Mouse (Mus musculus): ENCODE measurements at regions not wholly inside any gene's neighbourhood (a gene's known extent, or its start where the extent isn't known, plus 50 kb on each side); places are given as distances from the start of the nearest gene placed in this dataset.

DNA sequence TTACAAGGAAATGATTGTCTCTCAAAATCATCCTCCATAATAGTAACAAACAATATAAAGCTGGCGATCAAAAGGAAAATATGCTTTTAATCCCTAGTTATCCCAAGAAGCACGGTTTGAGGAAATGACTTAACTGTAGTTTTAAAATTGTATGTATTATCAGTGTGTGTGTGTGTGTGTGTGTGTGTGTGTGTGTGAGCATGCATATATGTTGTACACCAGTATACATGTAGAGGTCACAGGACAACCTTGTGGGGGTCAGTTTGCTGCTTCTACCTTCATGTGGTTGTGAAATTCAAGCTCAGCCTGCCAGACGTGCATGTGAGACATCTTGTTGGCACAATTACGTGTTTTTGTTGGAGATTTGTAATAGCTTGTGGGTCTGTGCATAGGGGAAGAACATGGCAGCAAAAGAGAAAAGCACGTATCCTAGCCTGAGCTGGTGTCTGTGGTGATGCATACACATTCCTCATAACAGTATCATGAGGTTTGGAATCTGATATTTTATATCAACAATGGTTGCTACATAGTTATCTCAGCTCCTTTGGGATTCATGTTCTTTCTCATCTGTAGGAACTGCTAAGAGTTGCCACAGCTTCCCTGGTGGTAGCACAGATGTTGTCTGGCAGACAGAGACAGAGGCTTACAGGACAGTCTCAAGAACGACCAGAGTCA, 622.4 kb downstream of the Kcnj2 start:
- Histone ChIP-seq H3K9me3 (ENCODE audit: control insufficient read depth, low read length) (no peaks in the 10 kb centered on the region), H3K27me3 (ENCODE audit: control insufficient read depth, insufficient read depth, low read length) (no peaks in the 10 kb centered on the region), H3K27ac (replicated peaks; ENCODE audit: low read depth, low read length) (no peak overlapping the region), H3K4me1 (ENCODE audit: control insufficient read depth, insufficient read depth, low read length) (peaks cover 8% of the 10 kb centered on the region; the same call in 1 of the 2 replicates), H3K4me2 (replicated peaks; ENCODE audit: low read depth, low read length, severe bottlenecking) (no peak overlapping the region), H3K4me3 (replicated peaks; ENCODE audit: low read length) (no peak overlapping the region), H3K9ac (ENCODE audit: low read depth, low read length, severe bottlenecking) (no peak overlapping the region), H3K36me3 (ENCODE audit: control insufficient read depth, insufficient read depth, low read length) (no peaks in the 10 kb centered on the region)
- ATAC-seq (ENCODE audit: low FRiP score, low read depth): no peak
- WGBS: 57% methylated on average over 6 of the region's 6 CpGs
- no peak for DNase-seq (ENCODE audit: low spot score)
- no peak for TF ChIP-seq POLR2A (IDR thresholded peaks at IDR 0.05; ENCODE audit: borderline replicate concordance, extremely low read depth, insufficient read depth, insufficient read length)

DNA sequence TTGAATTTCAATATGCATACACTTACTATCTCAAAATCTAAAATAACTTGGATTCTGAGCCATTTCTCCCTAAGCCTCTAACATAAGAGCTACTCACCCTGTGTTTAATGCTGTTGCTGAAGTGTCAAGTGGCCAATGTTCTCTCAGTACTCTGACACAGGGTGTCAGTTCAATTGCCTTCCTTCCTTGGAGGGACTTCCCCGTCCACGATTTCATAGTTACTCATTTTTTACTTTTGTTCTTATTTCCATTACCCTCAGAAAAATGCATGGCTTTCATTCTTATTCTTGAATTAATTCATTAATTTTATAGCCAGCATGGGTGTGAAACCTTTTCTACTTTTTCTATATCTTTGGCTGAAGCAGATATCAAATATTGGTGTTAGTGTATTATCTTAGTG, 623.9 kb downstream of the Kcnj2 start:
- peaks cover 8% of the 10 kb centered on the region; the same call in 1 of the 2 replicates for H3K4me1 ChIP-seq (ENCODE audit: control insufficient read depth, insufficient read depth, low read length)
- H3K4me2 ChIP-seq (replicated peaks; ENCODE audit: low read depth, low read length, severe bottlenecking): no peak overlapping the region
- H3K9me3 ChIP-seq (ENCODE audit: control insufficient read depth, low read length): no peaks in the 10 kb centered on the region
- H3K4me3 ChIP-seq (replicated peaks; ENCODE audit: low read length): no peak overlapping the region
- no peaks in the 10 kb centered on the region for H3K27me3 ChIP-seq (ENCODE audit: control insufficient read depth, insufficient read depth, low read length)
- ATAC-seq (ENCODE audit: low FRiP score, low read depth) (no peak), DNase-seq (ENCODE audit: low spot score) (no peak)
- H3K36me3 ChIP-seq (ENCODE audit: control insufficient read depth, insufficient read depth, low read length): no peaks in the 10 kb centered on the region
- 75% methylated on average over 2 of the region's 2 CpGs for WGBS
- no peak for TF ChIP-seq POLR2A (IDR thresholded peaks at IDR 0.05; ENCODE audit: borderline replicate concordance, extremely low read depth, insufficient read depth, insufficient read length)
- no peak overlapping the region for H3K27ac ChIP-seq (replicated peaks; ENCODE audit: low read depth, low read length)
- H3K9ac ChIP-seq (ENCODE audit: low read depth, low read length, severe bottlenecking): no peak overlapping the region

DNA sequence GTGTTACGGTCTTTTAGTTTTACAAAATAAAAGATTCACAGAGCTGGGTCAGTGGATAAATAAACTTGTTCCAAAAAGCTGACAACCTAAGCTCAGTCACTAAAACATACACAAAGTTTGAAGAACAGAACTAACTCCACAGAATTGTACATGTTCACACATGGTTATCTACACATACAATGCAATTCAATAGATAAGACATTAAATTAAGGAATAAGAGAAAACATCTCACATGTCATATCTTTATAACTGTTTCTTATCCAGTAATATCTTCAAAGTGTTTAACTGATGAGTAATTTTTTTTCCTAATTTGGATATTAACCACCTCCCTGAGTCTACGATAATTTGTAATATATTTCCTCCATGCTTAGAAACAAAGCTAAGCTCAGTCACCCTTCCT, 625.5 kb downstream of the Kcnj2 start:
- H3K9ac ChIP-seq (ENCODE audit: low read depth, low read length, severe bottlenecking): no peak overlapping the region
- peaks cover 5% of the 10 kb centered on the region; the same call in 1 of the 2 replicates for H3K4me1 ChIP-seq (ENCODE audit: control insufficient read depth, insufficient read depth, low read length)
- no peaks in the 10 kb centered on the region for H3K27me3 ChIP-seq (ENCODE audit: control insufficient read depth, insufficient read depth, low read length)
- H3K9me3 ChIP-seq (ENCODE audit: control insufficient read depth, low read length): no peaks in the 10 kb centered on the region
- 77% methylated on average over 2 of the region's 2 CpGs for WGBS
- no peak overlapping the region for H3K4me2 ChIP-seq (replicated peaks; ENCODE audit: low read depth, low read length, severe bottlenecking)
- no peak for TF ChIP-seq POLR2A (IDR thresholded peaks at IDR 0.05; ENCODE audit: borderline replicate concordance, extremely low read depth, insufficient read depth, insufficient read length)
- DNase-seq (ENCODE audit: low spot score) (no peak), ATAC-seq (ENCODE audit: low FRiP score, low read depth) (no peak)
- no peaks in the 10 kb centered on the region for H3K36me3 ChIP-seq (ENCODE audit: control insufficient read depth, insufficient read depth, low read length)
- no peak overlapping the region for H3K4me3 ChIP-seq (replicated peaks; ENCODE audit: low read length)
- H3K27ac ChIP-seq (replicated peaks; ENCODE audit: low read depth, low read length): no peak overlapping the region

DNA sequence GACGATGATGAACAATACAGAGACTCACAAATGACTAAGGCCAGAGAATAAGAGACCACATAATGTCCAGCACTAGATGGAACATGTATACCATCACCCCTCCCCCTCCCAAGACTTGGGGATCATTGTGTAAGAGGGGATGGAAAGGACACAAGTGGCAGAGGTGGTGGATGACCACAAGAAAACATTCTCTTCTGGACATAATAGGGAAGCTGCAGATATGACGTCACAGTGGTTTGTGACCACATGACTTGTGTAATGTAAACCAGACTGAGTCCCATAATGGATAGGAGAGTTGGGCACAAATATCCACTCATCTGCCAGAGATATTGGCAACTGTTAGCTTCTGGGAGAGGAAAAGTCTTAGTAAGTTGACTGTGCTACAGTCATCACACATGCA, 630.7 kb downstream of the Kcnj2 start:
- H3K4me1 ChIP-seq (ENCODE audit: control insufficient read depth, insufficient read depth, low read length): no peaks in the 10 kb centered on the region
- no peaks in the 10 kb centered on the region for H3K36me3 ChIP-seq (ENCODE audit: control insufficient read depth, insufficient read depth, low read length)
- 87% methylated on average over 2 of the region's 2 CpGs for WGBS
- H3K27me3 ChIP-seq (ENCODE audit: control insufficient read depth, insufficient read depth, low read length): no peaks in the 10 kb centered on the region
- ATAC-seq (ENCODE audit: low FRiP score, low read depth) (no peak), DNase-seq (ENCODE audit: low spot score) (no peak)
- no peaks in the 10 kb centered on the region for H3K9me3 ChIP-seq (ENCODE audit: control insufficient read depth, low read length)
- no peak overlapping the region for H3K9ac ChIP-seq (ENCODE audit: low read depth, low read length, severe bottlenecking)
- no peak for TF ChIP-seq POLR2A (IDR thresholded peaks at IDR 0.05; ENCODE audit: borderline replicate concordance, extremely low read depth, insufficient read depth, insufficient read length)
- no peak overlapping the region for H3K4me2 ChIP-seq (replicated peaks; ENCODE audit: low read depth, low read length, severe bottlenecking)
- no peak overlapping the region for H3K27ac ChIP-seq (replicated peaks; ENCODE audit: low read depth, low read length)
- no peak overlapping the region for H3K4me3 ChIP-seq (replicated peaks; ENCODE audit: low read length)

DNA sequence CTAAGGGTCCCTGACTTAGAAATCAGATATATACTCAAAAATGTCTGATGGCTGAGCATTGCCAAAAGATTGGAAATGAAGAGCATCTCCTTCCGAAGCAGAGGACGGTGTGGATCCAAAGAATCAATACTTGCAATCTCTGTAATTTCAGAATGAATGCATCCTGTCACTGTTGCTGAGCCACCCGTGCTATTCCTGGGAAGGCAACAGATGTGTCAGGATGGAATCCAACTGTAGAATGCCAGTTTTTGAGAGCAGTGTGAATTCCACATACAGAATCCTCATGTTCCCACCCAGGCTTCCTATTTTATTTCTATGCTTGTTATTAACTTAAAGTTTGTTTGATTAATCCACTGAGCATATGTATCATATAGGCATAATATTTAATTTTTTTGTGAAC, 633.9 kb downstream of the Kcnj2 start:
- no peak for TF ChIP-seq POLR2A (IDR thresholded peaks at IDR 0.05; ENCODE audit: borderline replicate concordance, extremely low read depth, insufficient read depth, insufficient read length)
- ATAC-seq (ENCODE audit: low FRiP score, low read depth) (no peak), DNase-seq (ENCODE audit: low spot score) (no peak)
- no peaks in the 10 kb centered on the region for H3K27me3 ChIP-seq (ENCODE audit: control insufficient read depth, insufficient read depth, low read length)
- H3K4me1 ChIP-seq (ENCODE audit: control insufficient read depth, insufficient read depth, low read length): no peaks in the 10 kb centered on the region
- no peak overlapping the region for H3K27ac ChIP-seq (replicated peaks; ENCODE audit: low read depth, low read length)
- H3K4me3 ChIP-seq (replicated peaks; ENCODE audit: low read length): no peak overlapping the region
- H3K36me3 ChIP-seq (ENCODE audit: control insufficient read depth, insufficient read depth, low read length): no peaks in the 10 kb centered on the region
- no peaks in the 10 kb centered on the region for H3K9me3 ChIP-seq (ENCODE audit: control insufficient read depth, low read length)
- WGBS: 92% methylated on average over 3 of the region's 3 CpGs
- H3K9ac ChIP-seq (ENCODE audit: low read depth, low read length, severe bottlenecking): no peak overlapping the region
- no peak overlapping the region for H3K4me2 ChIP-seq (replicated peaks; ENCODE audit: low read depth, low read length, severe bottlenecking)

Measured in limb, embryonic 14.5 days (tissue).